Mouse (Mus musculus) CH12.LX (cell line): ENCODE measurements around the gene Sema6d. TPM values are rescaled to one million over a fixed set of nuclear protein-coding genes. Genes with fewer than 3 reads are reported as not detected.

ENCODE experiments used
- DNase-seq: peaks from one replicate; pipeline ENCODE4 v3.0.0-alpha.2; 2013; ENCODE audit errors: extremely low read depth
- H3K27ac ChIP-seq: 2 replicates; pipeline ENCODE4 v1.5.1; 2012; ENCODE audit warnings: low read depth, mild to moderate bottlenecking, control low read depth, moderate library complexity; ENCODE audit not compliant: insufficient read depth
- H3K27me3 ChIP-seq: replicated peaks from 2 replicates; pipeline ENCODE3; 2012; ENCODE audit warnings: inconsistent platforms
- H3K36me3 ChIP-seq, 2 experiments: replicated peaks in 1 of 2; 2 replicates each; pipeline versions ENCODE3 to v1.6.1; 2012; ENCODE audit warnings: inconsistent platforms in 1 of 2, low read length in 1 of 2, mild to moderate bottlenecking in 1 of 2, mixed read lengths in 1 of 2, moderate library complexity in 1 of 2; ENCODE audit not compliant: control insufficient read depth in 1 of 2, insufficient read depth in 1 of 2
- H3K4me1 ChIP-seq, 2 experiments: 2 replicates each; pipeline ENCODE4 v1.6.1; 2012; ENCODE audit warnings: inconsistent platforms in 1 of 2, moderate library complexity in 1 of 2; ENCODE audit not compliant: insufficient read depth in 2 of 2, control insufficient read depth in 1 of 2
- H3K4me2 ChIP-seq: 2 replicates; pipeline ENCODE4 v1.6.1; 2012; ENCODE audit warnings: low read depth, mild to moderate bottlenecking, control low read depth; ENCODE audit not compliant: poor library complexity, insufficient read depth, severe bottlenecking
- H3K4me3 ChIP-seq, 3 experiments: fragments of 150-350 bp in 1 of 3; sonication (generic) in 1 of 3; replicated peaks in 1 of 3; 2 replicates each; pipeline versions ENCODE3 to v1.5.1; 2011 to 2012; ENCODE audit warnings: low read depth in 2 of 3, low read length in 2 of 3, mild to moderate bottlenecking in 2 of 3, moderate library complexity in 2 of 3, control low read depth in 1 of 3, improper control_type of control experiment in 1 of 3, inconsistent platforms in 1 of 3, mixed read lengths in 1 of 3; ENCODE audit not compliant: poor library complexity in 1 of 3
- H3K79me2 ChIP-seq: replicated peaks from 2 replicates; pipeline ENCODE4 v1.6.1; 2012; ENCODE audit warnings: mild to moderate bottlenecking, moderate library complexity; ENCODE audit not compliant: control insufficient read depth, poor library complexity, insufficient read depth, severe bottlenecking; ENCODE audit errors: extremely low read depth
- H3K9ac ChIP-seq: 2 replicates; pipeline ENCODE4 v1.6.1; 2012; ENCODE audit warnings: low read depth, mild to moderate bottlenecking, control low read depth, moderate library complexity; ENCODE audit not compliant: insufficient read depth
- H3K9me3 ChIP-seq: replicated peaks from 2 replicates; pipeline ENCODE3; 2012; ENCODE audit warnings: low read length, inconsistent platforms, mixed read lengths
- BHLHE40 ChIP-seq: IDR thresholded peaks from 2 replicates; pipeline ENCODE4 v1.6.1; 2011; ENCODE audit warnings: mild to moderate bottlenecking, low read depth, low read length, improper control_type of control experiment
- CHD1 ChIP-seq: IDR thresholded peaks from 2 replicates; pipeline ENCODE4 v1.6.1; 2012; ENCODE audit warnings: low read depth, low read length, improper control_type of control experiment, inconsistent platforms
- CHD2 ChIP-seq: IDR thresholded peaks from 2 replicates; pipeline ENCODE4 v1.6.1; 2011; ENCODE audit warnings: low read length, improper control_type of control experiment
- E2F4 ChIP-seq: IDR thresholded peaks from 2 replicates; pipeline ENCODE4 v1.6.1; 2011; ENCODE audit warnings: low read depth, low read length, improper control_type of control experiment; ENCODE audit not compliant: insufficient replicate concordance
- EP300 ChIP-seq: IDR thresholded peaks from 2 replicates; pipeline ENCODE4 v1.6.1; 2011; ENCODE audit warnings: low read length, improper control_type of control experiment
- GABPA ChIP-seq: IDR thresholded peaks from 2 replicates; pipeline ENCODE4 v1.6.1; 2012; ENCODE audit warnings: low read depth, low read length, improper control_type of control experiment, inconsistent platforms; ENCODE audit not compliant: insufficient replicate concordance
- HCFC1 ChIP-seq: IDR thresholded peaks from 2 replicates; pipeline ENCODE4 v1.6.1; 2012; ENCODE audit warnings: low read depth, mild to moderate bottlenecking, inconsistent platforms, low read length, improper control_type of control experiment
- IRF4 ChIP-seq: IDR thresholded peaks from 2 replicates; pipeline ENCODE4 v1.6.1; 2014; ENCODE audit warnings: low read depth, mild to moderate bottlenecking, inconsistent platforms, low read length, improper control_type of control experiment
- JUN ChIP-seq: IDR thresholded peaks from 2 replicates; pipeline ENCODE4 v1.6.1; 2011; ENCODE audit warnings: low read depth, mild to moderate bottlenecking, low read length, improper control_type of control experiment, moderate library complexity; ENCODE audit not compliant: insufficient read depth
- MEF2A ChIP-seq: IDR thresholded peaks from 2 replicates; pipeline ENCODE4 v1.6.1; 2014; ENCODE audit warnings: low read depth, mild to moderate bottlenecking, inconsistent platforms, low read length, improper control_type of control experiment, borderline replicate concordance
- MXI1 ChIP-seq: IDR thresholded peaks from 2 replicates; pipeline ENCODE4 v1.6.1; 2011; ENCODE audit warnings: mild to moderate bottlenecking, low read depth, low read length, improper control_type of control experiment
- MYC ChIP-seq: IDR thresholded peaks from 2 replicates; pipeline ENCODE4 v1.6.1; 2011; ENCODE audit warnings: low read depth, mild to moderate bottlenecking, improper control_type of control experiment, low read length
- PAX5 ChIP-seq: IDR thresholded peaks from 2 replicates; pipeline ENCODE4 v1.6.1; 2012; ENCODE audit warnings: low read length, inconsistent platforms, mixed read lengths
- POLR2A ChIP-seq: IDR thresholded peaks from 2 replicates; pipeline ENCODE4 v1.6.1; 2011; ENCODE audit warnings: low read depth, mild to moderate bottlenecking, improper control_type of control experiment, low read length
- POLR2AphosphoS2 ChIP-seq: IDR thresholded peaks from 2 replicates; pipeline ENCODE4 v1.6.1; 2011; ENCODE audit warnings: low read depth, low read length, improper control_type of control experiment
- SIN3A ChIP-seq: IDR thresholded peaks from 2 replicates; pipeline ENCODE4 v1.6.1; 2012; ENCODE audit warnings: low read length, improper control_type of control experiment, inconsistent platforms
- TCF12 ChIP-seq: IDR thresholded peaks from 2 replicates; pipeline ENCODE4 v1.6.1; 2014; ENCODE audit warnings: low read depth, mild to moderate bottlenecking, inconsistent platforms, low read length, improper control_type of control experiment
- UBTF ChIP-seq: IDR thresholded peaks from 2 replicates; pipeline ENCODE4 v1.6.1; 2012; ENCODE audit warnings: low read depth, mild to moderate bottlenecking, inconsistent platforms, low read length, improper control_type of control experiment, moderate library complexity
- USF1 ChIP-seq: IDR thresholded peaks from 2 replicates; pipeline ENCODE4 v1.6.1; 2014; ENCODE audit warnings: low read depth, mild to moderate bottlenecking, inconsistent platforms, low read length, improper control_type of control experiment
- ZC3H11A ChIP-seq: IDR thresholded peaks from 2 replicates; pipeline ENCODE4 v1.6.1; 2012; ENCODE audit warnings: low read depth, mild to moderate bottlenecking, inconsistent platforms, low read length, improper control_type of control experiment
- ZMIZ1 ChIP-seq: IDR thresholded peaks from 2 replicates; pipeline ENCODE4 v1.6.1; 2012; ENCODE audit warnings: low read depth, mild to moderate bottlenecking, inconsistent platforms, low read length, improper control_type of control experiment
- ZNF384 ChIP-seq: IDR thresholded peaks from 2 replicates; pipeline ENCODE4 v1.6.1; 2012; ENCODE audit warnings: low read depth, low read length, improper control_type of control experiment, inconsistent platforms
- dilution Hi-C: fragments of 300-500 bp; cut with MboI; formaldehyde crosslinking; loops from 2 replicates; pipeline ENCODE4 v1.14.3; 2020; ENCODE audit warnings: low sequenced_read_pairs; ENCODE audit not compliant: extremely low pct_unique_long_range_greater_than_20kb, extremely low pct_ligation_motif_present
- in situ Hi-C: fragments of 300-500 bp; cut with MboI; formaldehyde crosslinking; loops from 3 replicates; pipeline ENCODE4 v1.14.3; 2019; ENCODE audit warnings: low sequenced_read_pairs, low pct_ligation_motif_present, low pct_unique_long_range_greater_than_20kb, mixed read lengths
- polyA plus RNA-seq: library from polyadenylated mRNA; unstranded; fragments of >175 nt; gene quantifications from 2 replicates; pipeline ENCODE4 v1.2.1, GENCODE M21; 2012; ENCODE audit warnings: low read depth; ENCODE audit not compliant: insufficient read length
- total RNA-seq, 2 experiments: library from RNA; depleted of rRNA; stranded (reverse); fragments of 300-350 nt in 1 of 2; fragments of >200 nt in 1 of 2; gene quantifications; 2 replicates each; pipeline ENCODE4 v1.2.3; 2012 to 2014

Gene Sema6d
- total and polyA plus RNA-seq, 3 experiments: not detected

DNA sequence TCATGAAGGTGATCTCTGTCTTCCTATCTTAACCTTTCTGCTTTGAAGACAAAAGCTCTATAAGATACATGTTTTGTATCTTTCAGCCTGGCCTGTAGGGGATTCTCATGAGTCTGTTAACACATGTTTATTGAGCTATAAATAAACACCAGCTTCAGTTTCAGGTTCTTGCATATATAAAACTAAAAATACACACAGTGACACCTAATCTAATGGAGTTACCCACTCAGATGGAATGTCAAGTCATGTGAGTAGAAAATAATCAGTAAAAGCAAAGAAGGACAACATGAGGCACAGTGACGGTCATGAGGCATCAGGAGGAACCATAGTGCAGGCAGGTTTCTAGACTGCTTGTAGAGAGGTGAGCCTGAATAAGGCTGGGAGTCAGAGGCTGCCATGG lies 319.2 kb downstream of the Sema6d start:
- Histone ChIP-seq H3K4me3 (no peak overlapping the region), H3K79me2 (no peaks in the 10 kb centered on the region), H3K4me2 (no peak overlapping the region), H3K9ac (no peak overlapping the region), H3K36me3 (no peaks in the 10 kb centered on the region), H3K4me1 (no peaks in the 10 kb centered on the region), H3K27ac (no peak overlapping the region), H3K9me3 (peaks cover 59% of the 10 kb centered on the region), H3K27me3 (no peaks in the 10 kb centered on the region)
- dilution Hi-C loops: no loop called here
- DNase-seq: no peak
- TF ChIP-seq CHD1 (no peak), CHD2 (no peak), ZC3H11A (no peak), PAX5 (no peak), MYC (no peak), POLR2A (no peak), IRF4 (no peak), EP300 (no peak), USF1 (no peak)
- in situ Hi-C loops: no loop called here

DNA sequence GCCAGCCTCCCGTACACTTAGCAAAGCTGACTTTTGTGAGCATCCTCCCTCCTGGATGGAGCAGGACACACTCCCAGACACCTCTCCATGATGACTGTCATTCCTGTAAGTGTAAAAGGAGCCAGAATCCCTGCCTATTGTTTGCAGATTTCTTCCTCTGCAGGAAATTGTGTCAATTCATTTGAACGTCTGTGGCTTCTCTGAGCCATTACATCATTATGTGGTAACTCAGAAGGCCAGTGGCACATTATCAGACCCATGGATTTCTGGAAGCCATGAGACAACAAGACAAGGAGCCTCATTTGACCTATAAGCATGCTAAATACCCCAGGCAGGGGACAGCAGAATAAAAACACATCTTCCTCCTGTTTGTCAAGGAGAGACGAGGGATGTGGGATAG lies 327.0 kb downstream of the Sema6d start:
- in situ Hi-C loops (no loop called here), dilution Hi-C loops (no loop called here)
- H3K36me3 ChIP-seq: no peaks in the 10 kb centered on the region
- H3K4me3 ChIP-seq: no peak overlapping the region
- no peak for DNase-seq
- no peaks in the 10 kb centered on the region for H3K4me1 ChIP-seq
- H3K4me2 ChIP-seq: no peak overlapping the region
- H3K27ac ChIP-seq: no peak overlapping the region
- no peak overlapping the region for H3K9ac ChIP-seq
- H3K27me3 ChIP-seq: no peaks in the 10 kb centered on the region
- no peaks in the 10 kb centered on the region for H3K79me2 ChIP-seq
- peaks cover 60% of the 10 kb centered on the region for H3K9me3 ChIP-seq
- TF ChIP-seq E2F4: no peak
- no peak for TF ChIP-seq TCF12
- TF ChIP-seq CHD1: no peak
- TF ChIP-seq HCFC1: no peak
- no peak for TF ChIP-seq UBTF
- no peak for TF ChIP-seq BHLHE40
- no peak for TF ChIP-seq IRF4
- TF ChIP-seq MXI1: no peak
- TF ChIP-seq POLR2AphosphoS2: no peak
- TF ChIP-seq GABPA: no peak
- no peak for TF ChIP-seq SIN3A
- TF ChIP-seq JUN: no peak
- no peak for TF ChIP-seq CHD2
- no peak for TF ChIP-seq ZC3H11A
- no peak for TF ChIP-seq ZNF384
- no peak for TF ChIP-seq PAX5
- TF ChIP-seq ZMIZ1: no peak
- TF ChIP-seq MEF2A: no peak
- TF ChIP-seq MYC: no peak
